Mouse (Mus musculus) embryonic facial prominence, embryonic 14.5 days (tissue): Measurements from ENCODE around the gene Slc26a1. TPM values are rescaled to one million over a fixed set of nuclear protein-coding genes. Genes with fewer than 3 reads are reported as not detected.

Experiments
- ATAC-seq: fragments of 200-750 bp; cut with Nextera tagmentation; 2 replicates; pipeline ENCODE4 v1.8.0; 2017; ENCODE audit warnings: low read depth, moderate number of reproducible peaks, moderate TSS enrichment
- DNase-seq: peaks from one replicate; pipeline ENCODE4 v3.0.0-alpha.2; 2015; ENCODE audit warnings: low spot score
- H3K27ac ChIP-seq: fragments of 300-500 bp; sonication (generic); replicated peaks from 2 replicates; pipeline ENCODE4 v1.5.1; 2014; ENCODE audit warnings: low read depth, mild to moderate bottlenecking, low read length, moderate library complexity
- H3K27me3 ChIP-seq: fragments of 300-500 bp; sonication (generic); replicated peaks from 2 replicates; pipeline ENCODE4 v1.6.1; 2014; ENCODE audit warnings: low read length; ENCODE audit not compliant: control insufficient read depth, insufficient read depth
- H3K36me3 ChIP-seq: fragments of 300-500 bp; sonication (generic); 2 replicates; pipeline ENCODE4 v1.6.1; 2014; ENCODE audit warnings: low read length, mixed read lengths; ENCODE audit not compliant: control insufficient read depth, insufficient read depth
- H3K4me1 ChIP-seq: fragments of 300-500 bp; sonication (generic); 2 replicates; pipeline ENCODE4 v1.6.1; 2014; ENCODE audit warnings: antibody characterized with exemption, low read length; ENCODE audit not compliant: control insufficient read depth, insufficient read depth
- H3K4me2 ChIP-seq: fragments of 300-500 bp; sonication (generic); 2 replicates; pipeline ENCODE4 v1.6.1; 2014; ENCODE audit warnings: low read depth, mild to moderate bottlenecking, low read length, moderate library complexity, mixed read lengths
- H3K4me3 ChIP-seq: fragments of 300-500 bp; sonication (generic); 2 replicates; pipeline ENCODE4 v1.5.1; 2014; ENCODE audit warnings: low read depth, mild to moderate bottlenecking, low read length
- H3K9ac ChIP-seq: fragments of 300-500 bp; sonication (generic); 2 replicates; pipeline ENCODE4 v1.6.1; 2014; ENCODE audit warnings: low read depth, mild to moderate bottlenecking, low read length, moderate library complexity, mixed read lengths
- H3K9me3 ChIP-seq: fragments of 300-500 bp; sonication (generic); 2 replicates; pipeline ENCODE4 v1.6.1; 2016; ENCODE audit warnings: low read length; ENCODE audit not compliant: control insufficient read depth
- WGBS: fragments of 180-500 bp; shearing (Covaris S2); extraction: QIAGEN DNeasy Blood & Tissue Kit; methylation state at CpG from one replicate; pipeline ENCODE4 v1.1.7; 2014; 5-methylcytosine and 5-hydroxymethylcytosine counted together
- polyA plus RNA-seq: library from polyadenylated mRNA; unstranded; fragments of >200 nt; fragmentation: Nextera tagmentation; extraction: Ambion mirVana; gene quantifications from 2 replicates; pipeline ENCODE4 v1.2.1, GENCODE M21; 2014

Slc26a1 gene
- polyA plus RNA-seq, 1 experiment from 2014 or later, result 1.2 TPM

- no peak overlapping the region for H3K27ac ChIP-seq
- H3K27me3 ChIP-seq, result no peaks in the 10 kb centered on the region
- no peaks in the 10 kb centered on the region for H3K9me3 ChIP-seq
- 93% methylated on average over 1 of the region's 1 CpGs for WGBS
- no peak overlapping the region; the same call in 1 of the 2 replicates for H3K4me2 ChIP-seq
- H3K36me3 ChIP-seq, result peaks cover 45% of the 10 kb centered on the region
- ATAC-seq (no peak), DNase-seq (no peak)
- H3K4me3 ChIP-seq, result no peak overlapping the region
- peaks cover 8% of the 10 kb centered on the region for H3K4me1 ChIP-seq
- 0 out of 2 replicates have a peak overlapping the region, but pooled peaks have one; percentile 14 for H3K9ac ChIP-seq
These were observed 16.8 kb downstream of the Slc26a1 start for GRCm38 (mm10) chr5:108658611-108659010.

- Histone ChIP-seq H3K27ac (no peak overlapping the region), H3K9ac (no peak overlapping the region), H3K4me2 (no peak overlapping the region), H3K4me3 (no peak overlapping the region), H3K4me1 (peaks cover 8% of the 10 kb centered on the region), H3K27me3 (no peaks in the 10 kb centered on the region), H3K36me3 (peaks cover 57% of the 10 kb centered on the region), H3K9me3 (no peaks in the 10 kb centered on the region)
- no peak for DNase-seq
- no peak for ATAC-seq
- 69% methylated on average over 5 of the region's 5 CpGs for WGBS
These were observed 18.0 kb downstream of the Slc26a1 start for GRCm38 (mm10) chr5:108657406-108657805.

- WGBS, result 91% methylated on average over 15 of the region's 15 CpGs
- ATAC-seq (no peak), DNase-seq (no peak)
- Histone ChIP-seq H3K27me3 (no peaks in the 10 kb centered on the region), H3K36me3 (peaks cover 62% of the 10 kb centered on the region), H3K9ac (no peak overlapping the region), H3K9me3 (no peaks in the 10 kb centered on the region), H3K27ac (no peak overlapping the region), H3K4me3 (no peak overlapping the region), H3K4me1 (peaks cover 8% of the 10 kb centered on the region), H3K4me2 (no peak overlapping the region)
These were observed 19.3 kb downstream of the Slc26a1 start for GRCm38 (mm10) chr5:108655891-108656650.

- 98% methylated on average over 9 of the region's 9 CpGs for WGBS
- DNase-seq (no peak), ATAC-seq (no peak)
- H3K36me3 ChIP-seq, result peaks cover 66% of the 10 kb centered on the region
- peaks cover 8% of the 10 kb centered on the region for H3K4me1 ChIP-seq
- no peak overlapping the region for H3K4me3 ChIP-seq
- H3K4me2 ChIP-seq, result no peak overlapping the region
- no peak overlapping the region for H3K27ac ChIP-seq
- no peak overlapping the region for H3K9ac ChIP-seq
- no peaks in the 10 kb centered on the region for H3K9me3 ChIP-seq
- no peaks in the 10 kb centered on the region for H3K27me3 ChIP-seq
These were observed 20.0 kb downstream of the Slc26a1 start for GRCm38 (mm10) chr5:108655381-108655780.

GRCm38 (mm10) chr5:108654444-108654990 is 20.9 kb downstream of the Slc26a1 start:
- 98% methylated on average over 10 of the region's 10 CpGs for WGBS

GRCm38 (mm10) chr5:108653341-108653740 is 22.0 kb downstream of the Slc26a1 start:
- Histone ChIP-seq H3K9me3 (no peaks in the 10 kb centered on the region), H3K27me3 (no peaks in the 10 kb centered on the region), H3K9ac (no peak overlapping the region), H3K4me3 (no peak overlapping the region), H3K27ac (no peak overlapping the region), H3K4me1 (no peaks in the 10 kb centered on the region), H3K36me3 (peaks cover 86% of the 10 kb centered on the region), H3K4me2 (no peak overlapping the region)
- no peak for DNase-seq
- no peak for ATAC-seq
- 86% methylated on average over 6 of the region's 6 CpGs for WGBS

More at GRCm38 (mm10) chr5:108654444-108654990, 20.9 kb downstream of the Slc26a1 start:
- no peaks in the 10 kb centered on the region for H3K9me3 ChIP-seq
- peaks cover 2% of the 10 kb centered on the region for H3K4me1 ChIP-seq
- no peak overlapping the region for H3K27ac ChIP-seq
- no peak for DNase-seq
- peaks cover 74% of the 10 kb centered on the region for H3K36me3 ChIP-seq
- no peak overlapping the region for H3K9ac ChIP-seq
- ATAC-seq, result no peak
- H3K27me3 ChIP-seq, result no peaks in the 10 kb centered on the region
- no peak overlapping the region for H3K4me2 ChIP-seq
- H3K4me3 ChIP-seq, result no peak overlapping the region

GRCm38 (mm10) chr5:108651823-108652222 is 23.5 kb downstream of the Slc26a1 start:
- 61% methylated on average over 1 of the region's 1 CpGs for WGBS
- DNase-seq (peak; percentile 84), ATAC-seq (peak; percentile 59; the same call in 1 of the 2 replicates)
- no peak overlapping the region for H3K4me3 ChIP-seq
- H3K9me3 ChIP-seq, result no peaks in the 10 kb centered on the region
- H3K4me2 ChIP-seq, result no peak overlapping the region
- no peak overlapping the region for H3K9ac ChIP-seq
- H3K4me1 ChIP-seq, result no peaks in the 10 kb centered on the region
- H3K27me3 ChIP-seq, result no peaks in the 10 kb centered on the region
- H3K36me3 ChIP-seq, result peaks cover 88% of the 10 kb centered on the region
- H3K27ac ChIP-seq, result no peak overlapping the region

GRCm38 (mm10) chr5:108651136-108651720 is 24.1 kb downstream of the Slc26a1 start:
- Histone ChIP-seq H3K9ac (no peak overlapping the region), H3K27ac (no peak overlapping the region), H3K36me3 (peaks cover 88% of the 10 kb centered on the region), H3K9me3 (no peaks in the 10 kb centered on the region), H3K27me3 (no peaks in the 10 kb centered on the region), H3K4me3 (no peak overlapping the region), H3K4me1 (no peaks in the 10 kb centered on the region), H3K4me2 (no peak overlapping the region)
- ATAC-seq, result no peak
- WGBS, result 79% methylated on average over 5 of the region's 5 CpGs
- no peak for DNase-seq
